Mouse (Mus musculus) monocyte, adult 5-6 weeks (primary cell): ENCODE results near the gene Deup1. TPM values are rescaled to one million over a fixed set of nuclear protein-coding genes. Genes with fewer than 3 reads are reported as not detected.

Source experiments
- ATAC-seq: fragments of 153-309, 156-312 bp; replicated peaks from 2 replicates; pipeline ENCODE4 v1.8.0; 2017; ENCODE audit warnings: mild to moderate bottlenecking; ENCODE audit not compliant: low TSS enrichment, insufficient number of reproducible peaks, severe bottlenecking, poor library complexity, low FRiP score
- total RNA-seq: library from RNA; stranded (forward); fragments of 200-1000, 200-491, 200-594 nt; gene quantifications from 3 replicates; pipeline ENCODE4 v1.2.3, GENCODE M21; 2017

Deup1 gene
- total RNA-seq, 1 experiment from 2014 or later = not detected

GRCm38 (mm10) chr9:15538979-15539533 is 88.7 kb downstream of the Deup1 start:
- no peak for ATAC-seq

- no peak for ATAC-seq
Observed at GRCm38 (mm10) chr9:15537455-15538048, 90.2 kb downstream of the Deup1 start.

GRCm38 (mm10) chr9:15536861-15537426 is 90.8 kb downstream of the Deup1 start:
- no peak for ATAC-seq

GRCm38 (mm10) chr9:15535418-15535817 is 92.3 kb downstream of the Deup1 start:
- no peak for ATAC-seq

- ATAC-seq = no peak
Observed at GRCm38 (mm10) chr9:15534110-15534509, 93.6 kb downstream of the Deup1 start.

GRCm38 (mm10) chr9:15533336-15534070 is 94.2 kb downstream of the Deup1 start:
- ATAC-seq = no peak

- no peak for ATAC-seq
Observed at GRCm38 (mm10) chr9:15531204-15531603, 96.5 kb downstream of the Deup1 start.

GRCm38 (mm10) chr9:15529965-15530320 is 97.8 kb downstream of the Deup1 start:
- no peak for ATAC-seq

GRCm38 (mm10) chr9:15529275-15529964 is 98.3 kb downstream of the Deup1 start:
- no peak for ATAC-seq

GRCm38 (mm10) chr9:15528368-15528767 is 99.4 kb downstream of the Deup1 start:
- no peak for ATAC-seq

GRCm38 (mm10) chr9:15527846-15528245 is 99.9 kb downstream of the Deup1 start:
- ATAC-seq = no peak

GRCm38 (mm10) chr9:15526539-15526938 is 101.2 kb downstream of the Deup1 start:
- no peak for ATAC-seq

GRCm38 (mm10) chr9:15525246-15525645 is 102.5 kb downstream of the Deup1 start:
- no peak for ATAC-seq

GRCm38 (mm10) chr9:15523646-15524045 is 104.1 kb downstream of the Deup1 start:
- no peak for ATAC-seq

GRCm38 (mm10) chr9:15522887-15523286 is 104.8 kb downstream of the Deup1 start:
- no peak for ATAC-seq

- no peak for ATAC-seq
Observed at GRCm38 (mm10) chr9:15522348-15522747, 105.4 kb downstream of the Deup1 start.

GRCm38 (mm10) chr9:15517979-15518378 is 109.8 kb downstream of the Deup1 start:
- ATAC-seq = no peak

GRCm38 (mm10) chr9:15516007-15516406 is 111.7 kb downstream of the Deup1 start:
- ATAC-seq = no peak

GRCm38 (mm10) chr9:15512918-15513317 is 114.8 kb downstream of the Deup1 start:
- ATAC-seq = no peak
